Mouse (Mus musculus) granulocyte monocyte progenitor cell, adult 5-6 weeks (primary cell): ENCODE results near the gene Cenpn. TPM values are rescaled to one million over a fixed set of nuclear protein-coding genes. Genes with fewer than 3 reads are reported as not detected.
A peak's percentile ranks its signal among the peaks of the same experiment; 100 is the strongest.

Source experiments
- ATAC-seq: replicated peaks from 2 replicates; pipeline ENCODE4 v1.8.0; 2016; ENCODE audit warnings: mild to moderate bottlenecking, moderate TSS enrichment, inconsistent platforms; ENCODE audit not compliant: poor library complexity, severe bottlenecking
- total RNA-seq, 2 experiments: library from RNA; stranded (forward) in 1 of 2; stranded (reverse) in 1 of 2; fragments of 200-712, 200-1000 nt in 1 of 2; fragments of >200 nt in 1 of 2; fragmentation: Nextera tagmentation in 1 of 2; gene quantifications; 2 replicates each; pipeline ENCODE4 v1.2.3; 2014 to 2017

Cenpn gene
- total RNA-seq, 2 experiments from 2014 or later, result 33.9 to 38.4 TPM

DNA sequence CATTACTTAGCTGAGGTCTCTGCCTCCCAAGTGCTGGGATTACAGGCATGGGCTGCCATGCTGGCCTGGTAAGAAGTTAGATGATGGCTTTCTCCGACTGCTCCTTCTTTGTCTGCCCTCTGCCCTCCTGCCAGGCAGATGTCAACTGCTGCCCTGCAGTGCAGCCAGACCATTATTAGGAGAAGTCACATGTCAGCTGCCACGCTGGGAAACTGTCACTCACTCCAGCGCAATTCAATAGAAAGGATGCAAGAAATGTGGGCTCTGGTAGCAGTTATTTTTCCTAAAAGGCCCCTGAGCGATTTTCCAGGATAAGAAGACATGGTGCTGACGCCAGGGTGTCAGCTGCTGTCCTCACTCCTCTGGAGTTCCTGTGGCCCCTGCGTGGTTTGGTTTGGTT is 14.0 kb downstream of the Cenpn start:
- ATAC-seq, result no peak

DNA sequence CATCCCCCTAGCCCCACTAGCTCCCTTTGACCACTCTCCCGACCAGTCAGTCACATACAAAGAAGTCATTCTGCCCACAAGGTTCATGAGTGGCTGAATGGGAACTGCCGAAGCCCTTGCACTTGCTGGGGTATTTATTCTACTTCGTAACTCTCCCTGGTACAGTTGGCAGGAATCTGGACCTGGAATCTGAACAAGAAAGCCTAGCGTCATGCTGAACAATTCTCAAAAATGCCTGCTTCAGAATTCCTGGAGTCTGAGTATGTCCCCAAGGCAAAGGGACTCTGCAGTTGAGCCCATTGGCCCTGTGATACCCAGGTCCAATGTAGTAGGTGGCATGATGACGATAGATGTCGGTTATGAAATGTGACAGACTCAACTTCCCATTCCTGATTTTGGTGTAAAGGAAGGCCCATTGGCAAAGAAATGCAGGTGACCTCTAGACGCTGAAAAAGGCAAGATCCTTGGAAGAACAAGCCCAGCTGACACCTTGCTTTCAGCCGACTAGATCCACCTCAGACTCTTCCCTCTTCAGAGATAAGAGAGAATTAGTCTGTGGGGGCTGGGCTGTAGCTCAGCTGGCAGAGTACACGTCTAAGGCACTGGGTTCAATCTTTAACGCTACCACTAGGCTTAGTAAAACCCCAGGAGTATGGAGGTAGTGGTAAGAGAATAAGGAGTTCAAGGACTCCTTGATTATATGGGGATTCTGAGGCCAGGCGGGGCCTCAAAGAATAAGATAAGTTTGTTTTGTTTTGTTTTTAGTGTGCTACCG is 20.9 kb downstream of the Cenpn start:
- ATAC-seq, result no peak

DNA sequence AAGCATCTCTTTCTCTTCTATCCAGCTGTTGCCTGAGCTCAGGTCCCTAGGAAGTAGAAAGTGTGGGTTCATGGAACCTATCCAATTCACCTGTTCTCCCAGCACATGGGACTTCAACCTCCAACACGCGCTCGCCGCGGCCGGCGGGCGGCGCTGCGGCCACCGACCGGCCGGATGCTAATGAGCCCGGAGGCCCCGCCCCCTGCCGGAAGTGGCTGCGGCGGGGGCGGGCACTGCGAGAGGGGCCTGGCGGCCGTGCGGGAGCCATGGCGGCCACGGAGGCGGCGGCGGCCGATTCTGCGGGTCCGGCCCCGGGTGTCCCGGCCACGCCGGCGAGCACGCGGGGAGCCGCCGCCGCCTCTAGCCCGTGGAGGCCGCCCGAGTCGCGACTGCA is 21.6 kb downstream of the Cenpn start, which contains the start of gene Atmin:
Atmin (plus strand) TSS at position 233 of the 394 bp plus-strand sequence.
- peak; percentile 60 for ATAC-seq

DNA sequence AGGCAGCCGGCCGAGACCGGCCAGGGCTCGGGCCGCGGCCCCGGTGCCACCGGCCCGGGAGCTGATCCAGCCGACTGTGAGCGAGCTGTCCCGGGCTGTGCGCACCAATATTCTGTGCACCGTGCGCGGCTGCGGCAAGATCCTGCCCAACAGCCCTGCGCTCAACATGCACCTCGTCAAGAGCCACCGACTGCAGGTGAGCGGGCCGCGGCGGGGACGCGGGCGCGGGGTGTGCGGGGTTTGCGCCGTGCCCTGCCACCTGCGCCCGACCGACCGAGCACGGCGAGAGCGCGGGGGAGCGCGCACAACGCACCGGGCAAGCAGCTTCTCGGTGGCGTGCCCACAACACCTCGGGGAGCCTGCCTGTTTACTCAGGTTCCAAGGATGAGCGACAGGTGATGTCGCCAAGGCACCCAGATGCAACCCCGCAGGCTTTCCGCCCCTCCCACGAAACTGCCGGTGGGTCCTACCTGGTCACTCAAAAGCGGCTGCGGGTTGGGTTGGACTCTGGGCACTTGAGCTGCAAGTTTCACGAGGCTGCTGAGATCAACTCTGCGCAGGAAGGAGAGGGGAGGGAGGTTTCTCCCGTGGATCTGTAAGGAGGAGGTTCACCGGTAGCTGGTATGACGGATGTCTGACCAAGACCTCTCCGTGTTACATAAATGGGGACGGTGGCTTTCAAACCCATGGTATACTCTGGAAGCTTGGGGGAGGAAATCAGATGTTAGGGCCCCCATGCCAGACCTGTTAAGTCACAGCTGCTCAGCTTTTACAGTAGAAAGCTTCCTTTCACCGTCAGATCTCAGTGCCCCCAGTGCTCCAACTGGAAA is 22.2 kb downstream of the Cenpn start:
- ATAC-seq, result peak; percentile 6

DNA sequence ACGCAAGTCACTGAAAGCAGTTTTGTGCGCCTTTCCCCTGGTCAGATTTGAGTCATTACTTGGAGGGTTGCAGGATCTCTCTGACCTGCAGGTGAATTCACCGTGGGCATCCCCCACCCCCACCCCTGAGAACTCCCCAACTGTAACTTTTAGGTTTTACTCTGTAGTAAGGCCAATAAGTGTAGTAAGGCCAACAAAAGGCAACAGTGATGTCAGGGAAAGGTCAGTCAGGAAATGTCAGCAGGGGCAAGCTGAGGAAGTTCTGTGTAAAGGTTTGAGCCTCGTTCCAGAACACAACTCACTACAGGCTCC is 22.8 kb downstream of the Cenpn start:
- ATAC-seq, result peak; percentile 14; the same call in 1 of the 2 replicates

DNA sequence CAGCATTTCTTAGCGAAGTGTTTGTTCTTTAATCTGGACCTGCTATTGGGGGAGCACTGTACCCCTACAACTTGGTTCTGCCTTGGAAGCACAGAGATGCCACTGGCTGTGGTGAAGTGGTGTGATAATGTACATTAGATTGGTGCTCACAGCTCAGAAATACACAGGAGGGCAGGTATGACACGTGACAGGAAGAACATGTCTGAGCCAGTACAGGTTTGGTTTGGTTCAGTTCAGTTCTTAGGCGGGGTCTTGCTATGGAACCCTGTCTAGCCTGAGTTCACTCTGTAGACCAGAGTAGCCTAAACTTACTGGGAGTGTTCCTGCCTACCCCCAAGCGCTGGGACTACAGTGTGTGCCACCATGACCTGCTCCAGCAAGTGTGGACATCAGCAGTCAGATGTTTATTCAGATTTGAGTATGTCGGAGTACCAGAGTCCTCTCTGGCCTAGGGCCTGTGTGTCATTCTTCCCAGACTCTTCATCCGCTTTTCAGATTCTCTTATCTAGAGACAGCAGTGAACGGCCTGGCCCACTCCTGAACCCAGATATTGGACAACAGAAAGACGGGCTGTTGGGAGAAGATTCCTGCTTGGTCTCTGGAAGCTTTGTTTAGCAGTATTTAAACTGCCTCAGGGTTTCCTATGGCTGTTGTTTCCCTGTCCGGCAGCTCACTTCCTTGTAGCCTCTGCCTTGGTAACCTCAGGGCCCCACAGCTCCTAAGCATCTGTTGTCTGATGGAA is 23.8 kb downstream of the Cenpn start:
- ATAC-seq, result no peak

DNA sequence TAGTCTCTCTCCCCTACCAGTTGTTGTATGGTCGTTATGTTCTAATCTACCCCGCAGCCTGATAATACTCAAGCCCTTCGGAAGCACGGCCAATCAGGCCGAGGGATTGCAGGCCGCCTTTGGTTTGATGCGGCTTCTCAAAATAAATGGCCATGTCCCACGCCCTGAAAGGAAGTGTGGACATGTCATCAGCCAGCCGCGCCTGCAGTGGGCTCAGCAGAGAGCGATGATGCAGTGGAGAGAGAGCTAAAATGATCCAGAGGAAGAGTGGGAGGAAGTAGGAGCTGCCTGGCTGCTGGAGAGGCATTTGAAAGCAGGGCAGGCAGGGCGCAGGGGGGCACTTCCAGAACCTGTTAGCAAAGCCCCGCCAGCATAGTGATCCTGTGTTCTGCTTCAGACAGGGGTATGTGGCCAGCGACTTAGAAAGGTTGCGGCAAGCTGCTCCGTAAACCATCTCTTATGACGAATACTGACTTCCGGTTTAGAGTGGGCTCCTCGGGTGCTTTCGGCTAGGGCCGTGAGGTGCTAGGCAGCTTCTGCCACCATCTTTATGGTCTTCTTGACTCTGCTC is 24.8 kb downstream of the Cenpn start:
- ATAC-seq, result peak; percentile 50

DNA sequence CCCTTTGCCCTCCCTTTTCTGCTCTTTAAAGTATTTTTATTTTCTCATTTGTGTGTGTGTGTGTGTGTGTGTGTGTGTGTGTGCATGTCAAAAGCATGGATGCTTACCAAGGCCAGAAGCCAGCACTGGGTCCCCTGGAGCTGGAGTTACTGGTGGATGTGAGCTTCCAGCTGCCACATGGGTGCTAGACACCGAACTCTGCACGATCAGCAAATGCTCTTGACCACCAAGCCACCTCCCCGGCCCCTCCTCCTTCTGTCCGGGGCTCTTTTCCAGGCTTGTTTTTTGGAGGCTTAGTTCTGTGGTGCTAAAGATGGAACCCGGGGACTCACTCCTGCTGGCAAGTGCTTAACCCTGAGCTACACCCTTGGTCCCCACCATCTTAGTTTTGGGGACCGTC is 25.3 kb downstream of the Cenpn start:
- no peak for ATAC-seq

DNA sequence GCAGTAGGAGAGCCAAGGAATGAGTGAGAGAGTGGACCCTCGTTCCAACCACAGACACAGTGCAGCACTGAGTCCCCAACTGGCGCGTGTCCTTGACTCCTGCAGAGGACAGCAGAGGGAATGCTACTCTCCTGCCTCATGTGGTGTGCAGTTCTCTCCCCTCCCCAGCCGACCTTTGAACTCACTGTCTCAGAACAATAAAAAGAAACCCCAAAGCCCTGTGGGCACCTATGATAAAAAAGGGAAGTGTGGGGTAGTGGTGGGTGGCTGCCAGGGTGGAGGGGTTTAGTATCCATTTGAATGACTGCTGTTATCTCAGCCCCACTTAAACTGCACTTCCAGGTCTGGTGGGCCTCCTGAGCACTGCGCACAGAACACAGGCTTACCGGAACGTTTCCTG is 26.1 kb downstream of the Cenpn start:
- ATAC-seq, result no peak

DNA sequence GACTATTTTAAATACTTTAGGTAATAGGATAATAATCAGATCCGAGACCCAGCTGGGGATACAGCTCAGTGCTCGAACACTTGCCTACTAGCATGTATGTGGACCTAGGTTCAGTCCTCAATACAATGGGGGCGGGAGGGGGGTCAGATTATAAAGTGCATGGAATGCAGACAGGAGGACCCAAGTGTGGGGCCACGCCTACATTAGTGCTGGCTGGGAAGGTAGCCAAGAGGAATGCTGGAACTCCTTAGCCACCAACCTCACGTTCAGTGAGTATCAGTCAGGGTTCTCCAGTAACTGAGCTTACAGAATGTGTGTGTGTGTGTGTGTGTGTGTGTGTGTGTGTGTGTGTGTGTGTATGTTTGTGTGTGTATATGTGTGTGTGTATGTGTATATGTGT is 29.8 kb downstream of the Cenpn start:
- no peak for ATAC-seq

DNA sequence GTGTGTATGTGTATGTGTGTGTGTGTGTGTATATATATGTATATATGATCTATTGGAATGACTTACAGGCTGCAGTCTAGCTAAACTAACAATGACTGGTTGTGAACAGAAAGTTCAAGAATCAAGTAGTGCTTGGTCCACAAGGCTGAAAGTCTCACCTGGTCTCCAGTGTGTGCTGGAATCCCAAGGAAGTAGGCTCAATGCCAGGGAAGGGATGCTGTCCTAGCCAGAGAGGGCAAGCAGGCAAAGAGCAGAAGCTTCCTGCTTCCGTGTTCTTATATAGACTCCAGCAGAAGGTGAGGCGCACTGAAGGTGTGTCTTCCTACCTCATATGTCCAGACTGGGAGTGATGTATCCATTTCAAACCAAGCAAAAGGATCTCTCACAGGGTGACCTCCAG is 30.2 kb downstream of the Cenpn start:
- no peak for ATAC-seq

DNA sequence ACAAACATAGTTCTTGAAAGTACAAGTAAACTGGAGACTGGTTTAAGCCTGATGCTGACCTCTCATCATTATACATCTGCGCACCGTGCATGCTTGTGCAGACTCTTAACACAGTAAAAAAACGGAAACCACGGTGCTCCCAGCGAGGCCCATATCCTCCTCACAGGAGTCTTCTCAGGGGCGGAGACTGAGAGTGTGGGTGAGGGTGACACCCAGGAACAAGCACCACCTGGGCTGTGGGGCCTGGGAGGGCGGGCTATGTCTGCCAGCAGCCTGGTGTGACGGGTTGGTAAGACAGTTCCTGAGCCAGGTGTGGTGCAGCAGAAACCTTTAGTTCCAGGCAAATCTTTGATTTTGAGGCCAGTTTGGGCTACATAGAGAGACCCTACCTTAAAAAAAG is 30.9 kb downstream of the Cenpn start:
- no peak for ATAC-seq

DNA sequence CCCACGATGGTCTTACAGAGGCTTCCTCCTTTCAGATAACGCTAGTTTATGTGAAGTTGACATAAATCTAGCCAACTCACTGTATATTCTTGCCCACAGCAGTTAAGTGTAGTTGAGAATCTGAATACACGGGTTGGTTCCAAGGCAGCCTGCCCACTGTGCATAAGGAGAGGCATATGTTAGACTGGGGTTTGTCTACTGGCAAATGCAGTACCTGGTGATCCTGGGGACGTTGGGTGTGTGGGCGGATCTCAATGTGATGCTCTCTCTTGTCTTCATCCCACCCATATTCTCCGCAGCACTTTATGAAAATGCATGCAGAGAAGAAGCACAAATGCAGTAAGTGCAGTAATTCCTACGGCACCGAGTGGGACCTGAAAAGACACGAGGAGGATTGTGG is 32.9 kb downstream of the Cenpn start:
- no peak for ATAC-seq

DNA sequence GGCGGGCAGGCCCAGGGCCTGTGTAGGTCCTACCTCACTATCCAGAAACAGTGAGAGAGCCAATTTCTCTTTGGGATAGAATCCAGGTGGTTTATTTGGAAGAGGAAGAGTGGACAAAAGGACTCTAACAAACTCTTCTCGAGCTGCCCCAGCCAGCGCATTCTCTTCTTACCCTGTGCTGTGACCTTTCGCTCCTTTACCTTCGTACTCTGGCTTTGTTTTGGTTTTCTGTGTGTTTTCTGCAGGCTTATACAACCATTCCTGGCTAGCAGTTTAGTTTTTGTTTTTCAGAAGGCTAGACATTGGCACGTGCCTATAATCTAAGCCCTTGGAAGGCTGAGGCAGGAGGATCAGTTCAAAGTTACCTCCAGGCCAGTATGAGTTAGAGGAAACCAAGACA is 48.0 kb downstream of the Cenpn start:
- ATAC-seq, result no peak

DNA sequence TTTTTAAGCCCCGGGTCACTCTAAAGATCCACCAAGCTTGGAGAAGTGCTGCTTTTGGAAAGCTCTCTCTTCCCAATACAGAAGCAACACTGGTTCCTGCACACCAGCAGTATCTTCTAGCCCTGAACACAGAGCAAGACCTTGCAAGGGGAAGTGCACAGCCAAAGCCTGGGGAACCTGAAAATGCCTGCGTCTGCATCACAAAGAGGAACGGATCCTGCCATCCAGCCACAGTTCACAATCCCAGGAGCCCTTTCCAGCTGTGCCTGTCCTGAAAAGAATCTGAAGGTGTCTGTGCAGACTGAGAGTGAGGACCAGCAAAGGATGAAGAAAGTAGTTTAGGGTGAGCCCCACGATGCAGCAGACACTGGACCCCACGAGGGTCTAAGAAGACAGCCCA is 53.5 kb downstream of the Cenpn start:
- ATAC-seq, result peak; percentile 21

DNA sequence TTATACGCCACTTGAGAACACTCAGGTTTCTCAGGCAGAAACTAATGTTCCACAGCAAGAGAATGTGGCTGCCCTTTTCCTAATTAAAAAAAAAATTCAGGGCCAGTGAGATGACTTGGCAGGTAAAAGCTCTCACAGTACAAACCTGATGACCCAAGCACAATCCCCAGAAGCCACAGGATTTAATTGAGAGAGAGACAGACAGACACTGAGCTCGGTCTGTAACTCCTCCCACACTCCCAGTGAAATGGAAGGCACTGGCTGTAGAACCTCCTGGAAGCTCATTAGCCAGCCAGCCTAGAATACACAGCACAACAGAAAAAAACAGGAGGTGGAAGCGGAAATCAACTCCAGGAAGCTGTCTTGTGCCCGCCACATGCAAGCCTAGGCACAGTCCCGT is 54.1 kb downstream of the Cenpn start:
- no peak for ATAC-seq

DNA sequence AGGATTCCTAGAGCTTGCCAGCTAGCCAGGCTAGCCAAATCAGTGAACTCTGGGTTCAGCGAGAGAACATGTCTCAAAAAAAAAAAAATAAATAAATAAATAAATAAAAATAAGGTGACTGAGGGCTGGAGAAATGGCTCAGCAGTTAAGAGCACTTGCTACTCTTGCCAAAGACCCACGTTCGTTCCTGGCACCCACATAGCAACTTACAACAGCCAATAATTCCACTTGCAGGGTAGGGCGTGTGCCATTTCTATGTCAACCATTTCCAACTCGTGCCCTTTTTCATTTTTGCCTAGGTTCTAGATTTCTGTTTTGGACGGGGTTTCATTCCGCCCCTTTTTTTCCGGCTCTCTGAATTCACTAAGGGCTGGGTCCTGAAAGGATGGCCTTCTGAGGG is 56.5 kb downstream of the Cenpn start:
- 0 out of 2 replicates have a peak, but pooled peaks have one; percentile 0 for ATAC-seq

DNA sequence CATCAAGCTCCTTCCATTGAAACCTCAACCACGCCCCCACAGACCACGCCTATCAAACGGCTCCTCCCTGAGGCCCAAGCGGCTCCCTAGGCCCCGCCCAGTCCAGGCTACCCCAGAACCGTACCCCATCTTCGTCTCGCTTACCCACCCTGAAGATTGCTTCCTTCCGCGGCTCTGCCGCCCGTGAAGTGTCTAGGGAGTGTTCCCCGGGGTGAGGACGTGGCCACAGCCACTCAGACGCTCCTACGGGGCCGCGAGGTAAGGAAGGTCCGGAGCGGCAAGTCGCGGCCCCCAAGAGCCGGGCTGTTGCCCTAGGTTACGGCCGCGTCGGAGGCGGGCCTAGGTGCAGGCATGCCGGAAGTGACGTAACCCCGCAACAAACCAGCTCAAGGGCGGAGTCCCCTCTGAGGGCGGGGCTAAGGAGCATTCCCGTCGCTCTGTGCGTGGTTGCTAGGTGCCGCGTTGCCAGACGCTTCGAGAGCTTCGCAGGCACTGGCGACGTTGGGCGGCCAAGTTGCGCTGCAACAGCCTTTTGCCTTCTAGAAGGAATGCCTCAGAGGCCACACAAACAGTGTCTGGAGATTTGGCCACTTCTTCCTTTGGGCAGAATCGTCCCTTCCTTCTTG is 57.2 kb downstream of the Cenpn start, which contains the start of gene 1700030J22Rik:
1700030J22Rik (minus strand) TSS at position 329 of the 626 bp plus-strand sequence.
- ATAC-seq, result peak; percentile 84

DNA sequence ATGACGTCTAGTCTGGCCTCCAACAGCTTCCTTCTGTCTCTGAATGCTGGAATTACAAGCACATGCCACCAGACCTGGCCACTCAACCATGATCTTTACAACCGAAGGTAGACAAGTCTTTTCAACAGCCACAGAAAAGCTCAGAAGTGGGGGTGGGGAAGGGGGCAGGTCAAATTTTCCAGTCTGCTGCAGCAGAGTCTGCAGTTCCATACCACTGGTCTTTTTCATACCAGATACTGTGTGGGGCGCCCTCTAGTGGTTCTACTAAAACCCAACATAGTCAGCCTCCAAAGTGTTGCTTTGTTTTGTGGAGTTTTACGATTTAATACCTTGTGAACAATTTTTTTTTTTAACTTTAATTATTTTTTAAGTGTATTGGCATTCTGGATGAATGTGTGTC is 58.6 kb downstream of the Cenpn start:
- peak; percentile 41 for ATAC-seq

DNA sequence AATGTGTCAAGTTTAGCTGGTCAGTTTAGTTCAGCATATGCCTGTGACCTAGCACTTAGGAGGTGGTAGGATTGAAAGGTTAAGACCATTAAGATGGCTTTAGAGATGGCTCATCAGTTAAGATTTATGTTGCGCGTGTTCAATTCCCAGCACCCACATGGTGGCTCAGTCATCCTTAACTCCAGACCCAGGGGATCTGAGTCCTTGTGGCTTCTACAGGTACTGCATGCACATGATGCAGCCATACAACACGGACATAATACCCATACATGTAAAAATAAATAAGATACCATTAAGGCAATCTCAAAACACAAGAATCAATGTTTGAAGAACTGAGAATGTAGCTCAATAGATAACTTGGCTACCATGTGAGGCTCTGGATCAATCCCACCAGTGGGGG is 68.3 kb downstream of the Cenpn start:
- no peak for ATAC-seq
